Mouse (Mus musculus): Measurements from ENCODE around the gene Angel1. TPM values are rescaled to one million over a fixed set of nuclear protein-coding genes. Genes with fewer than 3 reads are reported as not detected.
A peak's percentile ranks its signal among the peaks of the same experiment; 100 is the strongest.

Gene Angel1
- polyA plus RNA-seq, 1 experiment from 2014 or later, result 3.8 TPM

DNA sequence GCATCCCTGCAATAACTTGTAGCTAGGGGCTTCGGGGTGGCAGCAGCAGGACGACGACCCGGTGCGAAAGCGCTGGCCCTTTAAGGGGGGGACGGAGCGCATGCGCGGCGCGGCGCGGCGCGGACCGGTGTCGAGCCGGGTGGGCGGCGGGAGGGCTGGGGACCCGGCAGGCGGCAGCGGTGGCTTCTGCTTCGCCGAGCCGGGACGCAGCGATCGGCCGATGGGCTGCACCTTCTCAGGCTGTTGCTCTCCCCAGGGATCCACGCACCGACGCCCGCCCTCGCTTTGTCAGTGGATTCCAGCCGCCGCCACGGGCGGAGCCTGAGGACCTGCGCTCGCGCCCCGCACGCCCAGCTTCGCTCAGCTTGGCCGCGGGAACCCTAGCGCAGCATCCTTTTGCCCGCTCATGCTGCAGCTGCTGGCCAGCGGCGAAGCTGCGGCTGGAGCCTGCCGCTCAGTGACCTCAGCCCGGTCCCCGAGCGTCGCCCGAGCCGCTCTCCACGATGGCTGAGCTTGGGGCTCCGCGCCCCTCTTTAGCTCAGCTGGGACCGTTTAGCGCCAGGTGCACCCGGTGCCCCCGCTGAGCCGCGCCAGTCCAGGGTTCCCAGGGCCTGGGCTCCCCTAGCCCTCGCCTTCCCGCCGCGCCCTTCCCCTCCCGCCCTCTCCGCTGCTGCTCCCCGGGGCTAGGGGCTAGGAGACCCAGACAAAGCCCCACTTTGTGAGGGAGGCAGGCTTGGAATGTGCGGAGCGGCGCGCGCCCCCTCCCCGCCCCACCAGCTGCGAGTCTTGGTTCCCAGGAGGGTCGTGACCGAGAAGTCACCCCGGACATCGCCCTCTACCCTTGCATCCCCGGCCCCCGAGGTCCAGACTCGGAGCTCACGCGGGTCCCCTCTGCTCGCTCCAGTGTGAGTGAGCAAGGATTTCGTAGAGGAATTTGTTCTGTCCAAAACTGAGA, 47.4 kb downstream of the Angel1 start, which contains the start of gene Vash1:
Gene Vash1 (plus strand): TSS at position 110 of the 955 bp plus-strand sequence.
- 3% methylated on average over 89 of the region's 94 CpGs for WGBS (ENCODE audit: missing documents)
- no peaks in the 10 kb centered on the region for H3K36me3 ChIP-seq (ENCODE audit: inconsistent target)
- H3K27ac ChIP-seq, result no peak within 1 kb of the TSS
- peak within 1 kb of the TSS; percentile 12; the same call in 1 of the 2 replicates for H3K4me3 ChIP-seq (ENCODE audit: inconsistent target)
- no peaks in the 10 kb centered on the region for H3K79me2 ChIP-seq (ENCODE audit: inconsistent target)

DNA sequence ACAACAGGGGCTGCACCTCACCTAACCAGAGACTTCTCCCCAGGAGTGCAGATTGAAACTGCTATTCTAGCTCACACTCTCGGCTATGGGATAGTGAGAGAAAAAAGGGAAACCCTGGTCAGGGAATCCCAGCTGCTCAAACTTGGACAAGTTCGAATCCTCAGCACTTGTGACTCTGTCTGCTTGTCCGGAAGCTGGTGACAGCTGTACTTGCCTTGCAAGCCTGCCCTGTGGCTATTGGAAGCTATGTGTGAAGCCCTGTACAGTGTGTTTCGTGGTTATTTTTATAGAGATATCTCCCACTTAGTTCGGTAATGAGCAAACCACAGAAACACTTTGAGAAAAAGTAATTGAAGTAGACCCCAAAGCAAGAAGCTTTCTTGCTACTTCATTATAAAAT, 53.8 kb downstream of the Angel1 start:
- Histone ChIP-seq H3K36me3 (ENCODE audit: inconsistent target) (no peaks in the 10 kb centered on the region), H3K27ac (no peak overlapping the region), H3K79me2 (ENCODE audit: inconsistent target) (no peaks in the 10 kb centered on the region), H3K4me3 (ENCODE audit: inconsistent target) (no peak overlapping the region)
- WGBS (ENCODE audit: missing documents), result 76% methylated on average over 5 of the region's 5 CpGs

DNA sequence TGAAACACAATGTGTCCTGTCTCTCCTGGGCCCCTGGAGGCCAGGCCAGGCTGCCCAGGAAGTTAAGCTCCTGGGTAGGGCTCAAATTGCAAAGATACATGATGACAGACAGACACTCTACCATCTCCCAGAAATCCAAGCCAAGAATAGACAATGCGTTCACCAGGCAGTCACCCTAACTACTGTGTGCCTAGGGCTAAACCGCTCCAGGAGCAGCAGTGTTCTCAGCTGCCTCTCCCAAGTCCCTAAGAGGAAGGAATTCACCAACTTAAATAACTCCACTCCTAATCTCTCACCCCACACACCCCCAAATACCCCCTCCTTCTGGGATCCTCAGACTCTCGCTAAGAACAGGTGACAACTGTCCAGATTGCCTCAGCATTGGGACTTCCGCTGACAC, 54.2 kb downstream of the Angel1 start:
- Histone ChIP-seq H3K4me3 (ENCODE audit: inconsistent target) (no peak overlapping the region), H3K27ac (no peak overlapping the region), H3K36me3 (ENCODE audit: inconsistent target) (no peaks in the 10 kb centered on the region), H3K79me2 (ENCODE audit: inconsistent target) (no peaks in the 10 kb centered on the region)
- 87% methylated on average over 3 of the region's 4 CpGs for WGBS (ENCODE audit: missing documents)

DNA sequence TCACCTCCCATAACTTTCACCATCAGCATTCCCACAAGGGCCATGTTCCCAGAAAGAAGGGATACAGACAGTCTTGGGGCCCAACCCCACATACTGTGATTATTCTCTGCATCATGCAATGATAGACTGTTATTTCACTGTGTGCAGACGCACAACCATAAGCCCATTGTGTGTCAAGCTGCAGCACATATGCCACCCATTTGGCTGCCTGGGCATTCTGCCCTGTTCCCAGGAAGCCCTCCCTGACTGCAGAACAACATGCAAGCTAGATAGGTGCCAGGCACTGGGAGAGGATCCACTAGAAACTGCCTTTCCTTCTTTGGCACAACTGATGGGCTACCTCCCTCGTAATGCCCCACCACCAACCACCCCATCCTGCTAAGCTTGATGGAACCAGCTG, 57.9 kb downstream of the Angel1 start:
- Histone ChIP-seq H3K36me3 (ENCODE audit: inconsistent target) (no peaks in the 10 kb centered on the region), H3K27ac (no peak overlapping the region), H3K4me3 (ENCODE audit: inconsistent target) (no peak overlapping the region), H3K79me2 (ENCODE audit: inconsistent target) (no peaks in the 10 kb centered on the region)
- WGBS (ENCODE audit: missing documents), result 91% methylated on average over 2 of the region's 2 CpGs

DNA sequence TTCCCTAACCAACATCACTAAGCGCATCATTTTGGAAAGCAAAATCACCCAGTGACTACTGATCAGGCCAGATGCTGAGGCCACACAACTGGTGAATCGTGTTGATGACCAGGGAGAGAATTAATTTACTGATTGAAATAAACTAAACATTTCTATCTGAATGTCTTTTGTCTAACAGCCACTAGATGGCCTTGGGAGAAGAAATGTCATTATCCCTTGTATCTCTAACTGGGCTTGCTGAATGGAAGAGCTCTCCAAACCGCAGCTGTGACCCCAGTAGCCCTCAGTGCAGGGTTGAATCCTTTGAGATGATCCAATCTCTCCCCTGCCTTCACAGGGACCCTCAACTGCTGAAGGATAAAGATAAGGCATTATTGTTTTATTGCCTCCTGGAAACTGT, 60.6 kb downstream of the Angel1 start:
- 40% methylated on average over 3 of the region's 3 CpGs for WGBS (ENCODE audit: missing documents)
- no peak overlapping the region for H3K4me3 ChIP-seq (ENCODE audit: inconsistent target)
- H3K79me2 ChIP-seq (ENCODE audit: inconsistent target), result no peaks in the 10 kb centered on the region
- no peak overlapping the region for H3K27ac ChIP-seq
- no peaks in the 10 kb centered on the region for H3K36me3 ChIP-seq (ENCODE audit: inconsistent target)

DNA sequence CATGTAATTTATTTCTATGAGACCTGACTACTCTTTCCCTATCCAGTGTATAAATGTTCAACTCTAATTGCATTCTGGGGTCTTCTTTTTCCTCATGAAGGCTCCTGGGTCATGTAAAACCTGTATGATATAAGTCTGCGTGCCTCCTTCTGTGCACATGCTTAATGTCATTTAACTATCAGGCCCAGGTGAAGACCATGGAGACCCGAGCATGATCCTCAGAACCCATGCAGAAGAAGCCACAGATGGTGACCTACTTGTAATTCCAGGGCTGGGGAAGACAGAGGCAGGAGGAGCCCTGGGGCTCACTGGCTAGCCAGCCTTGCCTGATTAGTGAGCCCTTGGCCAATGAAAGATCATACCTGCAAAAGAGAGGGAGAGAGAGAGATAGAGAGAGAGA, 65.8 kb downstream of the Angel1 start:
- Histone ChIP-seq H3K79me2 (ENCODE audit: inconsistent target) (no peaks in the 10 kb centered on the region), H3K36me3 (ENCODE audit: inconsistent target) (no peaks in the 10 kb centered on the region), H3K27ac (no peak overlapping the region), H3K4me3 (ENCODE audit: inconsistent target) (no peak overlapping the region)
- 93% methylated on average over 2 of the region's 2 CpGs for WGBS (ENCODE audit: missing documents)

DNA sequence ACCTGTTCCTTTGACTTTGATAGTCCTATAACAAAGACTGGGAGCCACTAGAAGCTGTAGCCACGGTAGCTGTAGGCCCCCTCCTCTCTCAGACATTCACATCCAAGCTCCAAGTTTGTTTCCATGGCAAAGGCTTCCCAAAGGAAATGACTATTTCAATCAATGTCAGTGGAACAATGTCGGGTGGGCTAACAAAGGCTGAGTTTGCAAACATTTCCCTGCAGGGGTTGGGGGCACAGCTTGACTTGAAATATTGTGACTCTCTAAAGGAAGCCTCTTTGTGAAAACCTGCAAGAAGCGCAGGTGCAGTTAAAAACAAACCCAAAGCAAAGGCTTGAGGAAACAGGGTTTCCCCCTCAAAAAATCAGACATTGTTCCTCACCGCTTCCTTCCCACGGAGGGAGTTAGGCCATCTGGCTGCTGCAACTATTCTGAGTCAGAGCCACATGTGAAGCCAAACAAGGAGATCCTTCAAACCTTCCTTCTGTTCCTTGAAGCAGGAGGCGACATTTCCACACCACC, 66.8 kb downstream of the Angel1 start:
- H3K27ac ChIP-seq, result no peak overlapping the region
- no peaks in the 10 kb centered on the region for H3K79me2 ChIP-seq (ENCODE audit: inconsistent target)
- no peak overlapping the region for H3K4me3 ChIP-seq (ENCODE audit: inconsistent target)
- H3K36me3 ChIP-seq (ENCODE audit: inconsistent target), result no peaks in the 10 kb centered on the region
- 15% methylated on average over 6 of the region's 6 CpGs for WGBS (ENCODE audit: missing documents)

DNA sequence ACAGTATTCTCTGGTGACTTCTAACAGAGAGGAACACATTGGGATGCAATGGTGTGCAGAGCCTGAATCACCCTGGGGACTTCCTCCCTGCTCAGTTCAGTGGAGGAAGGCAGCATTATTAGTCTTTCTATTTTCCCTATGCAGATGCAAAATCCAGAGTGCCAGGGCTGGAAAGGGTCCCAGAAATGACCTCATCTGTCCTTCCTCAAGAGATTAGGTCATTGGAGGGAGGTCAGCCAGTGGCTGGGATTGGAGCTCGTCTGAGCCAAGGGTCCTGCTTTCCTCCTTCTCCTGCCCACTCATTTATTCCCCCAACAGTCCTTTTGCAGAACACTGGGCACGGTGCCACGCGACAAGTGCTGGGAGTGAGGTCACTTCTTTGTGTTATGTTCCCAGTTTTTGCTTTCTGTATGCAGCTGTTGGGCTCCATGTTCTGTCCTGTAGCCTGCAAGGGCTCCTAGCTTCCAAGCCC, 73.7 kb downstream of the Angel1 start:
- Histone ChIP-seq H3K4me3 (ENCODE audit: inconsistent target) (no peak overlapping the region), H3K79me2 (ENCODE audit: inconsistent target) (no peaks in the 10 kb centered on the region), H3K36me3 (ENCODE audit: inconsistent target) (no peaks in the 10 kb centered on the region), H3K27ac (no peak overlapping the region)
- 63% methylated on average over 4 of the region's 4 CpGs for WGBS (ENCODE audit: missing documents)

DNA sequence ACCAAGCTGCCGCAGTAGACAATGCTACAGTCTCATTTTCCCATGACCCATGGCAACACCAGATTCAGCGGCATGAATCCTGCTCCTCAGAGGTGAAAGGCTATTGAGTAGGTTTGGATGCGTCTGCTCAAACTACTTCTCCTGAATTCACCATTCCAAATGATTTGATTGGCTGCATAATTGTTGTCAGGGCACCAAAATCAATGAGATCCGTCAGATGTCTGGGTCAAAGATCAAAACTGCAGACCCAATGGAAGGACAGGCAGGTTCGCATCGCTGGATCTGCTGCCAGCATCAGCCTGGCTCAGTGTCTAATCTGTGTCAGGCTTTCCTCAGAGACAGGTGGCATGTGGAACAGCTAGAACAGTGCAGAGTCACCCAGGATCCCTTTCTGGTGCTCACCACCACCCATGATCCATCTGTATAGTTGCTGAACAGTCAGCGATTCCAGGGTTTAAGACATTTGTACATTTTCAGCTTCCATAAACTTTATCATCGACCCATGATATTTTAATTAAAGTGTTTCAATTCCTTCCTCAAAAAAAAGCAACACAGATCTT, 74.9 kb downstream of the Angel1 start:
- H3K4me3 ChIP-seq (ENCODE audit: inconsistent target), result no peak overlapping the region
- no peak overlapping the region for H3K27ac ChIP-seq
- WGBS (ENCODE audit: missing documents), result 95% methylated on average over 8 of the region's 8 CpGs
- H3K36me3 ChIP-seq (ENCODE audit: inconsistent target), result no peaks in the 10 kb centered on the region
- H3K79me2 ChIP-seq (ENCODE audit: inconsistent target), result no peaks in the 10 kb centered on the region

Other genes with a start within 250 kb of the Angel1 start
- 0.13 to 0.30 TPM in 2 of 3 replicates, not detected in the other for gene Vash1, start 47.8 kb downstream of the Angel1 start, polyA plus RNA-seq (2018)
- not detected in 3 replicates for gene Lrrc74a, start 7.9 kb upstream of the Angel1 start, polyA plus RNA-seq (2018)
- 9.1 to 32.1 TPM (median 10.4 TPM) in 3 replicates for gene Irf2bpl, start 158.3 kb upstream of the Angel1 start, polyA plus RNA-seq (2018)
- 42.6 to 89.8 TPM (median 86.9 TPM) in 3 replicates for gene Cipc, start 220.6 kb upstream of the Angel1 start, polyA plus RNA-seq (2018)